Mouse (Mus musculus) erythroblast, embryonic 14.5 days (primary cell): Measurements from ENCODE around the gene Dnm3. TPM values are rescaled to one million over a fixed set of nuclear protein-coding genes. Genes with fewer than 3 reads are reported as not detected.

Source experiments
- H3K27me3 ChIP-seq: 2 replicates; pipeline ENCODE4 v1.6.1; 2012; ENCODE audit warnings: inconsistent platforms; ENCODE audit not compliant: control insufficient read depth
- H3K36me3 ChIP-seq: 2 replicates; pipeline ENCODE4 v1.6.1; 2012; ENCODE audit warnings: mild to moderate bottlenecking, inconsistent platforms; ENCODE audit not compliant: control insufficient read depth
- H3K4me1 ChIP-seq: 2 replicates; pipeline ENCODE4 v1.6.1; 2012; ENCODE audit warnings: inconsistent platforms; ENCODE audit not compliant: control insufficient read depth
- H3K4me3 ChIP-seq: replicated peaks from 2 replicates; pipeline ENCODE3; 2012; ENCODE audit warnings: moderate library complexity, mild to moderate bottlenecking, inconsistent platforms
- H3K9me3 ChIP-seq: 2 replicates; pipeline ENCODE4 v1.6.1; 2012; ENCODE audit warnings: low read length, inconsistent platforms, mixed read lengths; ENCODE audit not compliant: control insufficient read depth
- GATA1 ChIP-seq: IDR thresholded peaks from 2 replicates; pipeline ENCODE4 v1.6.1; 2012; ENCODE audit warnings: low read length, inconsistent platforms, mixed read lengths
- TAL1 ChIP-seq: IDR thresholded peaks from 3 replicates; pipeline ENCODE4 v1.6.1; 2012; ENCODE audit warnings: low read length, inconsistent platforms, mixed read lengths
- polyA plus RNA-seq: library from polyadenylated mRNA; stranded (reverse); fragments of >175 nt; gene quantifications from 2 replicates; pipeline ENCODE4 v1.2.3, GENCODE M21; 2012

The Dnm3 gene
- polyA plus RNA-seq, 1 experiment: 0.01 TPM

DNA sequence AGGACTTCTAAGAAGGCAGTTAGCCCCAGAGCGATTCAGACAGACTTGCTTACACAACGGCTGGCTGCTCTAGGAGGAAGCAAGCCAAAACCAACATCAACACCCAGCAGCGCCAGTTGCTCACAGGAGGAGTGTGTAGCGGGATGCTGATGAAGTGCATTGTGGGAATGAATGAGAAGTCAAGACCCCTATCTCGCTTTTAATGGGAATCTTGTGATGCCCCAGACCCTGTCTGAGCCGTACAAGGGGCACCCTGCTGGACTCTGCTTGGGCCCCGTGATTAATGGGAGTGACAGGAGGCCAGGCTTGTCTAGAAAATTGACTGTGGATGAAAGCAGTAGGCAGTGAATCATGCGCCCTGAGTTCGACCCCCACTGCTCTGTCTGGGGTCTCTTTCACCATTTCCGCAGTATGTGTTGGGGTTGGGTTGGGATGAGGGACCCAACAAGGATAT is 439.8 kb downstream of the Dnm3 start:
- H3K4me3 ChIP-seq: no peak overlapping the region
- H3K9me3 ChIP-seq: no peaks in the 10 kb centered on the region
- H3K27me3 ChIP-seq: no peaks in the 10 kb centered on the region
- H3K4me1 ChIP-seq: no peaks in the 10 kb centered on the region
- no peaks in the 10 kb centered on the region for H3K36me3 ChIP-seq
- TF ChIP-seq TAL1 (no peak), GATA1 (no peak)

DNA sequence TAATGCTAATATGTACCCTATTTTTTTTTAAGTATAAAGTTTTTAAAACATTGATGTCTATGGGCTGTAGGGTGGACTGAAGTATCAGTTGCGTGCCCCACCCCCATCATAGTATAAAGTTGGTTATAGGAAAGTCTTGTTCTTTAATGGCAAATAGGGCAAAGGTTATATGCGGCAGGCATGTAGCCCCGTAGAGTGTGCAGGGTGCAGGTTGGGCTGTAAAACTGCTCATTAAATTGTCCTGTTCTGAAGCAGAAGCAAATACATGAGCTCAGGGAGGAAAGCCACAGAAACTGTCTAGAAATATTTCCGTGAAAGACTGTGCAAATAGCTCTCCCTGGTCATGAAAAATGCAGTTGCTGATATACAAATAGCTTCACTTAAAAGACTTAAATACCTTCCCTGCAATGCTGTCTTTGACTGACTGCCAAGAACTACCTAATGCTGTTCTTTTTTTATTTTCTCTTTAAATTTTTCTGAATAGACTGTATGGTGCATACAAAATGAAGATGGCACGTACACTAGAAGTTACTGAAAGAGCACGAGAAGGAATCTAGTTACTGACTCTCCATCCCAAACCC is 440.6 kb downstream of the Dnm3 start:
- Histone ChIP-seq H3K36me3 (no peaks in the 10 kb centered on the region), H3K4me1 (no peaks in the 10 kb centered on the region), H3K27me3 (no peaks in the 10 kb centered on the region), H3K9me3 (no peaks in the 10 kb centered on the region), H3K4me3 (no peak overlapping the region)
- TF ChIP-seq GATA1: no peak
- TF ChIP-seq TAL1: no peak

DNA sequence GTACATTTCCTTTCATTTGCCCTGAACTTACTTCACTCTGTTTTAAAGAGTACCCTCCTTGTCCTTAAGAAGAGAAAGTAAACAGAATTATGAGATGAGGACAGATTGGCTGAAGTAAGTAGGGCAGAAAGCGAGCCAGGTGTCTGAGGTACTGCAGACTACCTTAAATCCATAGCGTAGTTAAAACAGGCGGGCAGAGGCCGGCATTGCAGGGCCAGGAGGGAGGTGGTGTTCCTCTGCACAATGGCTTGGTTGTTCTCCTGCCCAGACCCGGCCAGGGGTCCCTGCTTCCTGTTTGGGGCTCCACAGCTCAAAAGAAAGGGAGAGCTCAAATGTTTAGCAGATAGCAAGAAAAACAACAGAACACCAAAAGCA is 441.4 kb downstream of the Dnm3 start:
- no peaks in the 10 kb centered on the region for H3K27me3 ChIP-seq
- H3K4me3 ChIP-seq: no peak overlapping the region
- H3K36me3 ChIP-seq: no peaks in the 10 kb centered on the region
- no peaks in the 10 kb centered on the region for H3K4me1 ChIP-seq
- no peaks in the 10 kb centered on the region for H3K9me3 ChIP-seq
- TF ChIP-seq TAL1 (no peak), GATA1 (no peak)

DNA sequence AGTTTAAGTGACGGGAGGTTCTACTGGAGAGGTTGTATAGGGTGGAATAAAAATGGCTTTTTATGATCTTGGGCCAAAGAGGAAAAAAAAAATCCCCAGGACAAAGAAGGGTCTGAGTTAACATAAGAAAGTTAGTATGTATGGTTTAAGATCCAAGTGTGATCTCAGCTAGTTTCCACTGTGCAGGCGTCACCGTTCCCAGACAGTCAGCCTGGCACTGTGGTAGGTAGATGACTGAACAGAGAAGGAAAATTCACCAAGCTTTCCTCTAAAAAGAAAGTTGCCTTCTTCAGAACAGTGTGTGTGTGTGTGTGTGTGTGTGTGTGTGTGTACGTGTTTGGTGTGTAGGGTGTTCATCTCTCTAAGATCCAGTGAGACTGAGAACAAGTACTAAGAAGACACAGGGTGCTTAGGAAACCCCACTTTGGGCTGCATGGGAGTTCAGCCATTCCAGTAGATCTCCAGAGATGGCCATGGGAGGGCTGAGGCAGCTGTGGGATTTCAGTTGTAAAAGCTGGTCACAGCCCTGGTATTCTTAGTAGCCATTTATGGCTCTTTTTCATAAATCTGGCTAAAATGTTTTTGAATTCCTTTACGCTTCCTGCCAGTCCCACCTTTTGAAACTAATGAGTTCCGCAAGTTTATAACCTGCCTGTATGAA is 441.9 kb downstream of the Dnm3 start:
- TF ChIP-seq TAL1 (no peak), GATA1 (no peak)
- H3K27me3 ChIP-seq: no peaks in the 10 kb centered on the region
- no peak overlapping the region for H3K4me3 ChIP-seq
- no peaks in the 10 kb centered on the region for H3K36me3 ChIP-seq
- no peaks in the 10 kb centered on the region for H3K9me3 ChIP-seq
- H3K4me1 ChIP-seq: no peaks in the 10 kb centered on the region

DNA sequence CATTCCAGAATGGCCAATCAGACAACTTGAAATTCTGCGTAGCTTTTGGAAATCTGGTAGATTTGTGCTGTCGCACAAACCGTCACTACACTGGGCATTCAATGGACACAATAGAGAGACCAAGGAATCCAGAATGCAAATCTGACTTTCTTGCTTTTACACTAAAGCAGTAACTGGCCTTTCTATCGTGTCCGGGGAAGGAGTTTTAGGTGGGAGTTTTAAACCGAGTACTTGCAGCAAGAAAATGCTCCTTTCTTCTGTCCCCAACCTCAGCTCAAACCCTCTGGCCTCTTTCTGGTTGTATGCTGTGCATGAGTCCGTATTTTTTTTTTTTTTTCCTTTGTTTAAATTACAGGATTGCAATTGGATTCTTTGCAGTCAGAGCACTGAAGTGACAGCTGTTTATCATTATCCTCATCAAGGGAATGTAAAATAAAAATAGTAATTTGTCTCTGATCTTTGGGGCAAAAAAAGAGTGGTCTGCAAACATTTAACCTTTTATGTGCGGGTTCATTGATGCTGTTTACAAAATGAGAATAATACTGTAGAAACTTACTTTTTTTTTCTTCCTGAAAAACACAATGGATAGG is 454.1 kb downstream of the Dnm3 start:
- no peaks in the 10 kb centered on the region for H3K4me1 ChIP-seq
- H3K4me3 ChIP-seq: no peak overlapping the region

DNA sequence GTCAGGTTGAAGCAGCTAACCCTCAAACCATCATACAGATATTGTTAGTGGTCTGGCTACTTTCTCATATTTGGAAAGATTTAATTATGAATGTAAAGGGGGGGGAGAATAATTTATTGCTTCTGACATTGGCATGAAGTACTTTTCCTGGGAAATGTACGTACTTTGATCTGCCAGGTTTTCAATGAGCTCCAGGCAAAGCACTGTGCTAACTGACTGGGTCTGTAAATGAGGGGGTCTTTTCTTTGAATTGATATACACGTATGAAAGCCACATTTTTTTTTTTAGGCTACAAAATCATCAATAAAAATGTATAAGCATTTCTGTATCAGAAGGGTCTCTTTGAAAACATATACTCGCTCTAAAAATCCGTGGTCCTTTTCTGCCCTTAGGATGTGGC is 457.1 kb downstream of the Dnm3 start:
- Histone ChIP-seq H3K36me3 (no peaks in the 10 kb centered on the region), H3K4me1 (no peaks in the 10 kb centered on the region), H3K27me3 (no peaks in the 10 kb centered on the region; the same call in 1 of the 2 replicates), H3K9me3 (no peaks in the 10 kb centered on the region), H3K4me3 (no peak overlapping the region)
- TF ChIP-seq GATA1 (no peak), TAL1 (no peak)

More for the DNA sequence above, 454.1 kb downstream of the Dnm3 start:
- H3K36me3 ChIP-seq: no peaks in the 10 kb centered on the region
- no peaks in the 10 kb centered on the region for H3K9me3 ChIP-seq
- TF ChIP-seq GATA1: no peak
- TF ChIP-seq TAL1: no peak
- no peaks in the 10 kb centered on the region for H3K27me3 ChIP-seq

DNA sequence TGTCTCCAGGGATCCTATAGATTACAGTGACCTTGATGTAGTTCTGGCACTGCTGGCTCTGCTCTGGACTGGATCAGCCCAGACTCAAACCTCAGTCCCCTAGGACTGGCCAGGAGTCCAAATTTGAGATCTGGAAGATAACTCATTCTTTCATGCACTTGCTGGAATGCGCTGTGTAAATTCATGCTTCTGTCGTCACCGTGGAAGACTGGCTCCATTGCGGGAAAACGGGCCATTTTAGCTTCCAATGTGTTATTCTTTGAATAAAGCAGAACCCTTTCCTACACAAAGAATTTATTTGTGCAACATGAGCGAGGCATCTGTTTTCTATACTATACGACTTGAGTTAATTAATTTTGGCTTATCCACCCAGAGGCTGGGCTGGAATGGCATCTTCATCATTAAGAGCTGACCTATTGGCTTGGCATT is 457.5 kb downstream of the Dnm3 start:
- Histone ChIP-seq H3K36me3 (no peaks in the 10 kb centered on the region), H3K4me3 (no peak overlapping the region), H3K27me3 (no peaks in the 10 kb centered on the region; the same call in 1 of the 2 replicates), H3K9me3 (no peaks in the 10 kb centered on the region), H3K4me1 (no peaks in the 10 kb centered on the region)
- no peak for TF ChIP-seq TAL1
- no peak for TF ChIP-seq GATA1

DNA sequence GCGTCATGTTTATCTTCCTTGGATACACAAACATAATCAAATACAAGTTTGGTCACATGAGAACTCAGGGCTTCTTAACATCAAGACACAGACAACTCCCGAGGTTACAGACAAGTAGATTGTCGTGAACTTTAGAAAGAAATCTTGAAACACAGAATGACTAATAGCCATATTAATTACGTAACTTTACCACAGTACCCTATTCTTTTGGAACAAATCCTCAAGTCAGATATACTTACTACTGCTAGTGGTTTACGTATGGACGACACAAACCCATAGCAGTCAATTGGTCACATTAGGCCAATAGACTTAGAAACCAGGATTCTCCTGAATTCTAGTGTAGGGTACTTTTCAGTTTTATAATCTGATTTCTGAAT is 459.2 kb downstream of the Dnm3 start:
- no peak for TF ChIP-seq TAL1
- TF ChIP-seq GATA1: no peak
- H3K4me1 ChIP-seq: no peaks in the 10 kb centered on the region
- H3K27me3 ChIP-seq: no peaks in the 10 kb centered on the region; the same call in 1 of the 2 replicates
- no peaks in the 10 kb centered on the region for H3K9me3 ChIP-seq
- no peaks in the 10 kb centered on the region for H3K36me3 ChIP-seq
- no peak overlapping the region for H3K4me3 ChIP-seq

DNA sequence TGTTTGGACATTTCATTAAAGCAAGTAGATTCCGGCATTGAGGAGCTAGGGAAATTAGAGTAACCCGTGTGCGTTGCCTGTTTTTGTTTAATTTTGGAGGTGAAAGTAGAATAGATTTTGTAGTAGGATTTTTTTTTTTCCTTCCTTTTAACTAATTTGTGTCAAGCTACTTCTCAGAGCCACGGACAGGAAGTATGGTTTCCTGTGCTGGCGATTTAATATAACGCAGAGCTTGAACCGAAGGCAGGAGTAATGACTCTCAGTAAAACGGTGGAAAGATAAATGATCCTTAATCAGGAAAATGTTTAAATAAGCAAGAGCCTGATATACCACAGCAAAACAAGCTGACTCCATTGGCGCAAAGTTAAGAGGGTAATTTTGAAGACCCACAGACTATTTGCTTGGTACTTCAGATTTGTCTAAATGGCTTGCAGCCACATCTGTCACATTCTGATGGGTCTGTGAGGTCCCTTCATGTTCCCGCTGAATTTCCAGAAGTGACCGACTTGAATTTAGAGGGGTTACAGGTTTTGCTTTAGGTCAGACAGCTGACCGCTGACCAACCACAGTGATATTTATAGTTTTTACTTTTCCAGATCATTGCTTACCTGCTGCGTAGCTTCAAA is 459.7 kb downstream of the Dnm3 start:
- TF ChIP-seq TAL1 (no peak), GATA1 (no peak)
- Histone ChIP-seq H3K9me3 (no peaks in the 10 kb centered on the region), H3K4me1 (no peaks in the 10 kb centered on the region), H3K27me3 (no peaks in the 10 kb centered on the region; the same call in 1 of the 2 replicates), H3K4me3 (no peak overlapping the region), H3K36me3 (no peaks in the 10 kb centered on the region)
